Mouse (Mus musculus) liver, adult (tissue): ENCODE measurements around the gene 1600002K03Rik.

Experiments used
- GATA4 ChIP-seq: IDR thresholded peaks from 2 replicates; pipeline ENCODE4 v1.6.1; 2014; ENCODE audit warnings: mild to moderate bottlenecking, low read length; ENCODE audit not compliant: insufficient replicate concordance

1600002K03Rik gene

DNA sequence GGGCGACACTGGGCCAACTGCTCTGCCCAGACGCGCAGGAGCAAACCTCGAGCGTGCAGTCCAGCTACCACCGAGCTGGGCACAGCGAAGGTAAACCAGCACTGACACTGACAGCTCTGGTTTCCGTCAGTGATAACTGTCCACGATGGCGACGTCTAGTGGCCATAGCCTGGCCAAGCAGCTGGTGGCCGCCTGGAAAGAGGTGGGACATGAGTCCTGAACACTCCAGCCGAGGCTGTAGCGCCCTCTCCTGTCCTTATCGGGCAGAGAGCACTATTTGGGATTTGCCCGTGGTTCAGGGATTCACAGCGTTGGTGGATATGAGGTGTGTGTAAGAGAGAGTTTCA, 7.8 kb upstream of the 1600002K03Rik start:
- TF ChIP-seq GATA4 = peak; percentile 86; the same call in 1 of the 2 replicates

- TF ChIP-seq GATA4 = no peak
Observed at GRCm38 (mm10) chr10:80165392-80166128, 7.2 kb upstream of the 1600002K03Rik start, which contains the start of gene Cirbp. Cirbp (plus strand) TSS chr10:80165985.

DNA sequence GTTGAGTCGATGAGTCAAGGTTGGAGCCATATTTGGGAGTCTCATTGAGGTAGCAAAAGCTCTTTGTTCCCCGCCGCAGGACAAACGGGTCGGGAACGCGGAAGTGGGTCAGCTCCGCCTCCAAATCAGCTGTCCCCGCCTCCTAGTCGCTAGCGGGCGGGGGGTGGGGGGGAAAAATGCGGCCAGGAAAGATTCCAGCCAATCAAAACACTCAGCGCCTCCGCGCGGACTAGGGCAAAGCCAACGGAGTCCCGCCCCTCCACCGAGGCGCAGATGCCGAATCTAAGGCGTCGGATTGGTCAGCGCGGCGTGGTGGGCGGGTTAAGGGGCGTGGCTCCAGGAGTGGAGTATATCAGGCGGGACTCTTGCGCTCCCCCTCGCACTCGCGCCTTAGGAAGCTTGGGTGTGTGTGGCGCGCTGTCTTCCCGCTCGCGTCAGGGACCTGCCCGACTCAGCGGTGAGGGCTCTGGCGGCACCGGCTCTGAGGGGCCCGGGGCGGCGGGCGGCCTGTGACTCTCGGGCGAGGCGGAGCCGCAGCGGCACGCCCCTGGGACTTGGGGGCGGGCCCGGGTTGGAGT, 5.2 kb upstream of the 1600002K03Rik start:
- peak; percentile 41; the same call in 1 of the 2 replicates for TF ChIP-seq GATA4

GRCm38 (mm10) chr10:80168038-80168661, 4.6 kb upstream of the 1600002K03Rik start:
- no peak for TF ChIP-seq GATA4

DNA sequence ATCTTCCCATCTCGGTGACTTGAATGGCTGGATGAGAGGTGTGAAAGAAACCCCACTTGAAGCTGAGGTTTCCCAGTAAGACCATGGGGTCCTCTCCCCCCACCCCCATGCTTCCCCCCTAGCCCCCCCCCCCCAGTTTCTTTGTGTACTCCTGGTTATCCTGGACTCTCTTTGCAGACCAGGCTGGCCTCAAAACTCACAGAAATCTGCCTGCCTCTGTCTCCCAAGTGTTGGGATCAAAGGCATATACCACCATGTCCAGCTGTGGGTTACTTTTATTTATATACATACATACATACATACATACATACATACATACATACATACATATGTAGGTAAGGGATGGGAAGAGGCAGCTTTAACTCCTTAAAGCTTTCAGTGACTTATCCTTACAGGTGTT, 3.7 kb upstream of the 1600002K03Rik start:
- TF ChIP-seq GATA4 = no peak

DNA sequence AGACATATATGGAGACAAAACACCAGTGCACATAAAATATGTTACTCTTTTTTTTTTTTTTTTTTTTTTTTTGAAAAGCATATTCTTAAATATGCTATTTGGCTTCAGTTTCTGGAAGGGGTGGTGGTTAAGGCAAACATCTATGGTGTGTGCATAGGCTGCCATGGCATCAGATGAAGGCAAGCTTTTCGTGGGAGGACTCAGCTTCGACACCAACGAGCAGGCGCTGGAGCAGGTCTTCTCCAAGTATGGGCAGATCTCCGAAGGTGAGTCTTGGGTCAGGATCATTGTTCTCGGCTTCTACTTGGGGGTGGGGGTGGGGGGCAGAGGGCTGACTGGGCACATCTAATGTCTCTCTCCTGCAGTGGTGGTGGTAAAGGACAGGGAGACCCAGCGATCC, 3.1 kb upstream of the 1600002K03Rik start:
- TF ChIP-seq GATA4 = no peak

GRCm38 (mm10) chr10:80170052-80170451, 2.7 kb upstream of the 1600002K03Rik start:
- TF ChIP-seq GATA4 = no peak

- no peak for TF ChIP-seq GATA4
Observed at GRCm38 (mm10) chr10:80170601-80171021, 2.1 kb upstream of the 1600002K03Rik start.

- no peak for TF ChIP-seq GATA4
Observed at GRCm38 (mm10) chr10:80171252-80171651, 1.5 kb upstream of the 1600002K03Rik start.

DNA sequence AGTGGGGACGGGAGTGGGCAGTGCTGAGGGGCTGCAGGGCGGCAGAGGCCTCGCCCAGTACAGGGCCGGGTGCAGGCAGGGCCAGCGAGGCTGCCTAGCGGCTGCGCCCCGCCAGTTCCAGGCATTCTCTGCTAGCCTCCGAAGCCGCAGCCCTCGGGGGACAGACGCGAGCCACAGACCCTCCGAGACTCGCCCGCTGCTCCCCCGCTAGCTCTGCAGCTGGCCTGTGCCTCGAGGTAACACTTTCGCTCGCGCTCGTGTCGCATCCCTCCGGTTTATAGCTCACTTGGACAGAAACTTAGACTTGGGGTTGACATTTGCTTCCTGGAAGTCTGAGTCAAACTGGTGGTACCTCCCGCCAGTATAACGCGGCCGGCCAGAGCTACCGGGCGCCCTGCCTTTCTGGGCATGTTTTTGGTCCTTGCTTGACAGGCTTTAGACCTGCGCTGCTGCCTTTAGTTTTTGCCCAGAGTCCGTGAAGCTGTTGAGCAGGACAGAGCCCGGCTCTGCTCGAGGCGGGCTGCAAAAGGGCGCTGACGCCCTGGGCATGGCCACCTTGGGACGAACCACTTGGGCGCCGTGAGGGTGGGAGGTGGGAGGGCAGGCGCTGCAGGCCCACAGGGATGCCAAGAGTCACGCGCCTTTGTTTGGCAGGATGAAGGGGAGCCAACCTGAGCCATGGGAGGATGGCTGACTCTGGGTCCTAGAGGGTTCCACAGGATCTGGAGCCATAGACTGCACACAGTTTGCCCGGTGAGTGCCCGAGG, 801 bp upstream of the 1600002K03Rik start:
- no peak for TF ChIP-seq GATA4

- TF ChIP-seq GATA4 = no peak
Observed at GRCm38 (mm10) chr10:80173358-80173757, 614 bp downstream of the 1600002K03Rik start.

- no peak for TF ChIP-seq GATA4
Observed at GRCm38 (mm10) chr10:80173955-80174640, 1.4 kb downstream of the 1600002K03Rik start.

- TF ChIP-seq GATA4 = no peak
Observed at GRCm38 (mm10) chr10:80174705-80175104, 2.0 kb downstream of the 1600002K03Rik start.

DNA sequence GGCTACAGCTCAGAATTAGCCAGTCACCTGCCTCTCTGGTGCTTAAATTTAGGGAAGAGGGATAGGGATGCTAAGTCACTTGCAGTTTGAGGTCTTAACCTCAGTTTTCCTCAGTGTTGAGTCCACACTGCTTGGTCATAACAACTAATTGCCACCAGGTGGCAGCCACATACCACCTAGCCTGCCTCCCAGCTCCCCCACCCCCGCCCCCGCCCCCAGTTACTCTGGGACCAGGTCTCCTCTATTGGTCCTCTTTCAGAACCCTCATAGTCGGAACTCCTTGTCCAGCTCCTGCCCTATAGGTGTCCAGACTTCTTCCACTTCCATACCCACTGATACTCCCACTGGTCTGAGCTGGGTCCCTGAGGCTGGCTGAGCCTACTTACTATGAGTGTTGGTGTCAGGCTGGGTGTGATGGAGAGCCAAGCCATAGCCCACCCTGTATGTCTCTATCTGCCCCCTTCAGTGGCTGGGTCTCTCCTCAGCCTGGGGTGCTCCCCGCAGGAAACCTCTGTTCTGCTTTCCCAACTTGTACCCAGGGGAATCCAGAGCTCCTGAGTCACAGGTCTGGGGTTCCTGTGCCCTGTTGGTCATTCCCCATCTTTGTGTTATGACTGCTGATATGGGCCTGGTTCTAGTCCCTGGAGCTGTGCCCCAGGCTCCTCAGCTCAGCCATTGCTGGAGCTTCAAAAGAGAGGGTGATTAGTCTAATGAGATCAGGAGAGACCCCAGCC, 3.0 kb downstream of the 1600002K03Rik start:
- TF ChIP-seq GATA4 = no peak

GRCm38 (mm10) chr10:80176270-80176834, 3.6 kb downstream of the 1600002K03Rik start:
- no peak for TF ChIP-seq GATA4
